Mouse (Mus musculus): ENCODE measurements around the gene Aplnr. TPM values are rescaled to one million over a fixed set of nuclear protein-coding genes. Genes with fewer than 3 reads are reported as not detected.

Gene Aplnr
- polyA plus RNA-seq, 1 experiment from 2014 or later, result 8.5 TPM

- Histone ChIP-seq H3K36me3 (no peaks in the 10 kb centered on the region), H3K4me1 (replicated peaks) (peaks cover 21% of the 10 kb centered on the region), H3K27ac (ENCODE audit: poor library complexity, severe bottlenecking) (no peak overlapping the region), H3K9me3 (replicated peaks) (no peaks in the 10 kb centered on the region), H3K4me3 (no peak overlapping the region), H3K9ac (no peak overlapping the region), H3K4me2 (no peak overlapping the region), H3K27me3 (replicated peaks) (peaks cover 10% of the 10 kb centered on the region; the same call in 1 of the 2 replicates)
- WGBS, result 35% methylated on average over 10 of the region's 10 CpGs
- ATAC-seq (ENCODE audit: insufficient number of reproducible peaks, low FRiP score), result no peak
Measured at GRCm38 (mm10) chr2:85137601-85138140, 1.6 kb downstream of the Aplnr start.

- 35% methylated on average over 2 of the region's 2 CpGs for WGBS
- Histone ChIP-seq H3K9me3 (replicated peaks) (no peaks in the 10 kb centered on the region), H3K4me3 (no peak overlapping the region), H3K36me3 (no peaks in the 10 kb centered on the region), H3K27ac (ENCODE audit: poor library complexity, severe bottlenecking) (no peak overlapping the region), H3K4me1 (replicated peaks) (peaks cover 20% of the 10 kb centered on the region), H3K4me2 (no peak overlapping the region), H3K27me3 (replicated peaks) (peaks cover 10% of the 10 kb centered on the region; the same call in 1 of the 2 replicates), H3K9ac (no peak overlapping the region)
- ATAC-seq (ENCODE audit: insufficient number of reproducible peaks, low FRiP score), result no peak
Measured at GRCm38 (mm10) chr2:85138143-85138542, 2.1 kb downstream of the Aplnr start.

GRCm38 (mm10) chr2:85139393-85139792 lies 3.4 kb downstream of the Aplnr start:
- Histone ChIP-seq H3K27ac (ENCODE audit: poor library complexity, severe bottlenecking) (0 out of 2 replicates have a peak overlapping the region, but pooled peaks have one; percentile 19), H3K4me3 (no peak overlapping the region), H3K27me3 (replicated peaks) (peaks cover 10% of the 10 kb centered on the region; the same call in 1 of the 2 replicates), H3K36me3 (no peaks in the 10 kb centered on the region), H3K4me2 (no peak overlapping the region), H3K9me3 (replicated peaks) (no peaks in the 10 kb centered on the region), H3K9ac (no peak overlapping the region), H3K4me1 (replicated peaks) (peaks cover 20% of the 10 kb centered on the region)
- ATAC-seq (ENCODE audit: insufficient number of reproducible peaks, low FRiP score), result peak; percentile 69
- 32% methylated on average over 4 of the region's 4 CpGs for WGBS

- Histone ChIP-seq H3K4me1 (replicated peaks) (peaks cover 20% of the 10 kb centered on the region), H3K36me3 (no peaks in the 10 kb centered on the region), H3K9ac (no peak overlapping the region), H3K4me3 (no peak overlapping the region), H3K27me3 (replicated peaks) (peaks cover 10% of the 10 kb centered on the region; the same call in 1 of the 2 replicates), H3K9me3 (replicated peaks) (no peaks in the 10 kb centered on the region), H3K4me2 (no peak overlapping the region), H3K27ac (ENCODE audit: poor library complexity, severe bottlenecking) (no peak overlapping the region)
- no peak for ATAC-seq (ENCODE audit: insufficient number of reproducible peaks, low FRiP score)
- 33% methylated on average over 7 of the region's 7 CpGs for WGBS
Measured at GRCm38 (mm10) chr2:85139846-85140245, 3.8 kb downstream of the Aplnr start.

GRCm38 (mm10) chr2:85140833-85141232 lies 4.8 kb downstream of the Aplnr start:
- Histone ChIP-seq H3K4me1 (replicated peaks) (peaks cover 20% of the 10 kb centered on the region), H3K4me2 (no peak overlapping the region), H3K27me3 (replicated peaks) (peaks cover 10% of the 10 kb centered on the region; the same call in 1 of the 2 replicates), H3K4me3 (no peak overlapping the region), H3K9ac (no peak overlapping the region), H3K36me3 (no peaks in the 10 kb centered on the region), H3K9me3 (replicated peaks) (no peaks in the 10 kb centered on the region), H3K27ac (ENCODE audit: poor library complexity, severe bottlenecking) (no peak overlapping the region)
- ATAC-seq (ENCODE audit: insufficient number of reproducible peaks, low FRiP score), result no peak

- H3K36me3 ChIP-seq, result no peaks in the 10 kb centered on the region
- no peak for ATAC-seq (ENCODE audit: insufficient number of reproducible peaks, low FRiP score)
- no peak overlapping the region for H3K27ac ChIP-seq (ENCODE audit: poor library complexity, severe bottlenecking)
- H3K4me3 ChIP-seq, result no peak overlapping the region
- 85% methylated on average over 2 of the region's 2 CpGs for WGBS
- H3K4me2 ChIP-seq, result no peak overlapping the region
- no peaks in the 10 kb centered on the region for H3K9me3 ChIP-seq (replicated peaks)
- no peaks in the 10 kb centered on the region for H3K27me3 ChIP-seq (replicated peaks)
- H3K4me1 ChIP-seq (replicated peaks), result peaks cover 9% of the 10 kb centered on the region; the same call in 1 of the 2 replicates
- no peak overlapping the region for H3K9ac ChIP-seq
Measured at GRCm38 (mm10) chr2:85144908-85145307, 8.9 kb downstream of the Aplnr start.

GRCm38 (mm10) chr2:85145346-85145745 lies 9.3 kb downstream of the Aplnr start:
- 52% methylated on average over 3 of the region's 3 CpGs for WGBS
- ATAC-seq (ENCODE audit: insufficient number of reproducible peaks, low FRiP score), result no peak
- peaks cover 7% of the 10 kb centered on the region; the same call in 1 of the 2 replicates for H3K4me1 ChIP-seq (replicated peaks)

GRCm38 (mm10) chr2:85147481-85147880 lies 11.5 kb downstream of the Aplnr start:
- WGBS, result 50% methylated on average over 2 of the region's 2 CpGs
- no peaks in the 10 kb centered on the region for H3K27me3 ChIP-seq (replicated peaks)
- no peaks in the 10 kb centered on the region for H3K36me3 ChIP-seq
- no peak overlapping the region for H3K4me3 ChIP-seq
- no peaks in the 10 kb centered on the region for H3K9me3 ChIP-seq (replicated peaks)
- H3K4me1 ChIP-seq (replicated peaks), result no peaks in the 10 kb centered on the region
- no peak for ATAC-seq (ENCODE audit: insufficient number of reproducible peaks, low FRiP score)
- no peak overlapping the region for H3K9ac ChIP-seq
- no peak overlapping the region for H3K27ac ChIP-seq (ENCODE audit: poor library complexity, severe bottlenecking)
- no peak overlapping the region for H3K4me2 ChIP-seq

More at GRCm38 (mm10) chr2:85145346-85145745, 9.3 kb downstream of the Aplnr start:
- no peak overlapping the region for H3K4me2 ChIP-seq
- H3K4me3 ChIP-seq, result no peak overlapping the region
- H3K9me3 ChIP-seq (replicated peaks), result no peaks in the 10 kb centered on the region
- H3K27ac ChIP-seq (ENCODE audit: poor library complexity, severe bottlenecking), result no peak overlapping the region
- no peaks in the 10 kb centered on the region for H3K27me3 ChIP-seq (replicated peaks)
- H3K9ac ChIP-seq, result no peak overlapping the region
- no peaks in the 10 kb centered on the region for H3K36me3 ChIP-seq

GRCm38 (mm10) chr2:85150373-85150772 lies 14.3 kb downstream of the Aplnr start:
- no peaks in the 10 kb centered on the region for H3K9me3 ChIP-seq (replicated peaks)
- H3K9ac ChIP-seq, result no peak overlapping the region
- H3K36me3 ChIP-seq, result no peaks in the 10 kb centered on the region
- H3K4me1 ChIP-seq (replicated peaks), result no peaks in the 10 kb centered on the region
- no peak overlapping the region for H3K4me3 ChIP-seq
- no peak overlapping the region for H3K4me2 ChIP-seq
- no peaks in the 10 kb centered on the region for H3K27me3 ChIP-seq (replicated peaks)
- ATAC-seq (ENCODE audit: insufficient number of reproducible peaks, low FRiP score), result no peak
- WGBS, result 47% methylated on average over 1 of the region's 1 CpGs
- H3K27ac ChIP-seq (ENCODE audit: poor library complexity, severe bottlenecking), result no peak overlapping the region

- no peaks in the 10 kb centered on the region for H3K27me3 ChIP-seq (replicated peaks)
- no peaks in the 10 kb centered on the region for H3K9me3 ChIP-seq (replicated peaks)
- no peak overlapping the region for H3K9ac ChIP-seq
- no peak overlapping the region for H3K4me2 ChIP-seq
- WGBS, result 71% methylated on average over 2 of the region's 2 CpGs
- no peak overlapping the region for H3K27ac ChIP-seq (ENCODE audit: poor library complexity, severe bottlenecking)
- H3K36me3 ChIP-seq, result no peaks in the 10 kb centered on the region
- no peak for ATAC-seq (ENCODE audit: insufficient number of reproducible peaks, low FRiP score)
- no peaks in the 10 kb centered on the region for H3K4me1 ChIP-seq (replicated peaks)
- no peak overlapping the region for H3K4me3 ChIP-seq
Measured at GRCm38 (mm10) chr2:85151233-85151632, 15.2 kb downstream of the Aplnr start.

GRCm38 (mm10) chr2:85155334-85155733 lies 19.3 kb downstream of the Aplnr start:
- Histone ChIP-seq H3K4me3 (no peak overlapping the region), H3K27me3 (replicated peaks) (no peaks in the 10 kb centered on the region), H3K9ac (no peak overlapping the region), H3K27ac (ENCODE audit: poor library complexity, severe bottlenecking) (no peak overlapping the region), H3K9me3 (replicated peaks) (no peaks in the 10 kb centered on the region), H3K4me2 (no peak overlapping the region), H3K4me1 (replicated peaks) (peaks cover under 1% of the 10 kb centered on the region), H3K36me3 (no peaks in the 10 kb centered on the region)
- ATAC-seq (ENCODE audit: insufficient number of reproducible peaks, low FRiP score), result no peak
- 80% methylated on average over 9 of the region's 9 CpGs for WGBS

GRCm38 (mm10) chr2:85156136-85156535 lies 20.1 kb downstream of the Aplnr start:
- H3K27me3 ChIP-seq (replicated peaks), result no peaks in the 10 kb centered on the region
- no peak overlapping the region for H3K9ac ChIP-seq
- WGBS, result 73% methylated on average over 5 of the region's 5 CpGs
- ATAC-seq (ENCODE audit: insufficient number of reproducible peaks, low FRiP score), result no peak
- H3K27ac ChIP-seq (ENCODE audit: poor library complexity, severe bottlenecking), result no peak overlapping the region
- no peak overlapping the region for H3K4me2 ChIP-seq
- H3K36me3 ChIP-seq, result no peaks in the 10 kb centered on the region
- H3K4me1 ChIP-seq (replicated peaks), result peaks cover 8% of the 10 kb centered on the region
- no peaks in the 10 kb centered on the region for H3K9me3 ChIP-seq (replicated peaks)
- H3K4me3 ChIP-seq, result no peak overlapping the region

Data from heart, embryonic 12.5 days (tissue).